8 mouse cellular contexts compared by ENCODE assay signal in genomic region chr5:30921256-30922033, GRCm38 (mm10). TPM values are rescaled to one million over a fixed set of nuclear protein-coding genes. Genes with fewer than 3 reads are reported as not detected.
A peak's percentile ranks its signal among the peaks of the same experiment; 100 is the strongest.
DNase-seq lines count a peak whose midpoint lies in the region; ATAC-seq lines count a peak whose summit lies in the region.

Khk (plus strand) TSS chr5:30921431.

- peaks cover 21% of the 10 kb centered on the region for H3K4me1 ChIP-seq in intestine, embryonic 14.5 days (replicated peaks; ENCODE audit: control insufficient read depth, insufficient read depth, low read length)

- H3K27ac ChIP-seq in intestine, embryonic 14.5 days (ENCODE audit: low read depth) = peak within 1 kb of the TSS; percentile 73

- peak within 1 kb of the TSS; percentile 71 for H3K4me2 ChIP-seq in intestine, embryonic 14.5 days (ENCODE audit: low read length)

- H3K36me3 ChIP-seq in intestine, embryonic 14.5 days (ENCODE audit: control insufficient read depth, insufficient read depth, low read length) = peaks cover 47% of the 10 kb centered on the region

- 2% methylated on average over 40 of the region's 40 CpGs for WGBS in intestine, embryonic 14.5 days

- peak; percentile 89 for DNase-seq in adrenal gland, adult 2 months
- DNase-seq in embryo, embryonic 11 days = peak; percentile 93
- peak; percentile 89 to 91 for DNase-seq in gastrocnemius, postnatal 36 days
- peak; percentile 98 for DNase-seq in intestine, embryonic 14.5 days (ENCODE audit: low spot score)
- peak; percentile 87 to 91 for DNase-seq in left cerebral cortex, postnatal 14 days (ENCODE audit: low spot score in 2 of 2)
- DNase-seq in right cerebral cortex, postnatal 14 days = peak; percentile 94
- peak; percentile 95 for DNase-seq in urinary bladder, postnatal 25 days (ENCODE audit: low spot score)

- ATAC-seq in intestine, embryonic 14.5 days (replicated peaks; ENCODE audit: low FRiP score, low TSS enrichment, low read depth) = peak; percentile 86
- peak; percentile 90 for ATAC-seq in megakaryocyte-erythroid progenitor cell, adult 5-6 weeks (replicated peaks; ENCODE audit: low FRiP score, low TSS enrichment, poor library complexity, severe bottlenecking)

- no peaks in the 10 kb centered on the region for H3K27me3 ChIP-seq in intestine, embryonic 14.5 days (replicated peaks; ENCODE audit: control insufficient read depth, insufficient read depth, low read length)

- no peaks in the 10 kb centered on the region for H3K9me3 ChIP-seq in intestine, embryonic 14.5 days (ENCODE audit: control insufficient read depth, low read length)

- intact Hi-C loops in gastrocnemius, postnatal 36 days (cut with DNase I) = no loop called here
- intact Hi-C loops in left cerebral cortex, postnatal 14 days (cut with DNase I) = no loop called here

- H3K4me3 ChIP-seq in intestine, embryonic 14.5 days (ENCODE audit: low read depth, low read length) = peak within 1 kb of the TSS; percentile 47

- peak within 1 kb of the TSS; percentile 51 for H3K9ac ChIP-seq in intestine, embryonic 14.5 days (ENCODE audit: low read length)

RNA-seq across cellular contexts. Expression of gene Khk, which starts in this region (rescaled TPM):
- total RNA-seq in adrenal gland, adult 2 months (2021) = 10 to 100 TPM; 37.2 to 44.3 TPM
- 43.9 and 60.3 TPM in 2 replicates for polyA plus RNA-seq in adrenal gland, adult 2 months (2012; rRNA removed)
- 10 to 100 TPM; 27.1 to 30.3 TPM for total RNA-seq in gastrocnemius, postnatal 36 days (2021)
- polyA plus RNA-seq in intestine, embryonic 14.5 days (2014; fragmentation: Nextera tagmentation; extraction: Ambion mirVana) = 21.6 and 21.9 TPM in 2 replicates
- 1 to 10 TPM; 8.3 to 9.1 TPM for total RNA-seq in left cerebral cortex, postnatal 14 days (2021)
- 80.4 and 113 TPM in 2 replicates for total RNA-seq in megakaryocyte-erythroid progenitor cell, adult 5-6 weeks (2014; fragmentation: Nextera tagmentation)
- 64.4 and 90.0 TPM in 2 replicates for total RNA-seq in megakaryocyte-erythroid progenitor cell, adult 5-6 weeks (2017)

Comparison
In these comparisons a context has a peak if more than half of its experiments do, and no peak if none do; other contexts are left out.
1. Peak in every context shown above with its lines: DNase-seq, ATAC-seq, H3K4me3 ChIP-seq and H3K27ac ChIP-seq.